Comparison of ENCODE assay signal across 15 mouse cellular contexts in genomic region chr17:46714756-46715481, GRCm38 (mm10). TPM values are rescaled to one million over a fixed set of nuclear protein-coding genes. Genes with fewer than 3 reads are reported as not detected.
A peak's percentile ranks its signal among the peaks of the same experiment; 100 is the strongest.
DNase-seq lines count a peak whose midpoint lies in the region; ATAC-seq and TF ChIP-seq lines count a peak whose summit lies in the region.
"Had no signal": no experiment of that assay in that cellular context is flagged by ENCODE, and none has a peak within 500 bp of the region (broad histone marks: within the 10 kb centered on the region; RNA-seq: fewer than 3 reads in every experiment).

No protein-coding gene starts in this region.

- TF ChIP-seq CTCF in gastrocnemius, adult 2 months (IDR thresholded peaks at IDR 0.05): peak; percentile 52

- intact Hi-C loops in gastrocnemius, adult 2 months (cut with DNase I): no loop called here
- intact Hi-C loops in gastrocnemius, postnatal 36 days (cut with DNase I): loop anchor here (5.0 kb wide), 2 partner anchors 38 to 138 kb away; partner anchors contain the start of gene Mea1

- no peak overlapping the region for H3K4me3 ChIP-seq in gastrocnemius, adult 2 months
- H3K4me3 ChIP-seq in liver, embryonic 13.5 days (replicated peaks): no peak overlapping the region
- no peak overlapping the region for H3K4me3 ChIP-seq in liver, embryonic 11.5 days (ENCODE audit: low read depth, low read length)
- H3K4me3 ChIP-seq: erythroblast, embryonic 14.5 days; hindbrain, embryonic 15.5 days; midbrain, embryonic 12.5 days had no signal

- DNase-seq in gastrocnemius, adult 2 months: no peak
- DNase-seq in gastrocnemius, postnatal 36 days: no peak
- DNase-seq in liver, embryonic 13.5 days: peak; percentile 37
- no peak for DNase-seq in liver, embryonic 11.5 days (ENCODE audit: low spot score)
- DNase-seq in thymus, postnatal 4 days: peak; percentile 47
- DNase-seq in thymus, postnatal 25 days: no peak
- no peak for DNase-seq in ovary, adult 18-20 months (ENCODE audit: low spot score)
- DNase-seq: forebrain, postnatal 0 days; kidney, postnatal 14 days; lung, embryonic 14.5 days had no signal

- no peaks in the 10 kb centered on the region for H3K9me3 ChIP-seq in liver, embryonic 13.5 days (replicated peaks)
- no peaks in the 10 kb centered on the region for H3K9me3 ChIP-seq in liver, embryonic 11.5 days (ENCODE audit: control insufficient read depth, low read length)
- H3K9me3 ChIP-seq: hindbrain, embryonic 15.5 days; limb, embryonic 10.5 days; midbrain, embryonic 12.5 days had no signal

- peaks cover 35% of the 10 kb centered on the region for H3K36me3 ChIP-seq in liver, embryonic 13.5 days
- peaks cover 9% of the 10 kb centered on the region for H3K36me3 ChIP-seq in liver, embryonic 11.5 days (ENCODE audit: control insufficient read depth, insufficient read depth, low read length)

- peaks cover 29% of the 10 kb centered on the region for H3K4me1 ChIP-seq in liver, embryonic 13.5 days (replicated peaks)
- peaks cover 13% of the 10 kb centered on the region for H3K4me1 ChIP-seq in liver, embryonic 11.5 days (replicated peaks; ENCODE audit: control insufficient read depth, insufficient read depth, low read length)

- H3K27ac ChIP-seq in gastrocnemius, adult 2 months: no peak overlapping the region
- no peak overlapping the region for H3K27ac ChIP-seq in liver, embryonic 13.5 days
- no peak overlapping the region for H3K27ac ChIP-seq in liver, embryonic 11.5 days (ENCODE audit: low read depth, low read length)
- H3K27ac ChIP-seq: hindbrain, embryonic 15.5 days; limb, embryonic 10.5 days; midbrain, embryonic 12.5 days had no signal

- WGBS in liver, embryonic 13.5 days (ENCODE audit: insufficient replicate concordance): 81% methylated on average over 11 of the region's 11 CpGs
- WGBS in liver, embryonic 11.5 days: 91% methylated on average over 11 of the region's 11 CpGs

- H3K9ac ChIP-seq in liver, embryonic 13.5 days: no peak overlapping the region
- H3K9ac ChIP-seq in liver, embryonic 11.5 days (ENCODE audit: low read depth, low read length): no peak overlapping the region
- H3K9ac ChIP-seq: forebrain, postnatal 0 days; hindbrain, embryonic 15.5 days; lung, embryonic 14.5 days; midbrain, embryonic 12.5 days had no signal

- no peak for ATAC-seq in liver, embryonic 13.5 days (ENCODE audit: low read depth)
- no peak for ATAC-seq in liver, embryonic 11.5 days (replicated peaks; ENCODE audit: low FRiP score)
- ATAC-seq: forebrain, postnatal 0 days had no signal

- no peak overlapping the region for H3K4me2 ChIP-seq in liver, embryonic 13.5 days
- H3K4me2 ChIP-seq in liver, embryonic 11.5 days: no peak overlapping the region
- H3K4me2 ChIP-seq: hindbrain, embryonic 15.5 days; lung, embryonic 14.5 days; midbrain, embryonic 12.5 days had no signal

- H3K27me3 ChIP-seq in liver, embryonic 13.5 days: no peaks in the 10 kb centered on the region
- H3K27me3 ChIP-seq in liver, embryonic 11.5 days (replicated peaks; ENCODE audit: control insufficient read depth, insufficient read depth, low read length): no peaks in the 10 kb centered on the region
- H3K27me3 ChIP-seq: hindbrain, embryonic 15.5 days; midbrain, embryonic 12.5 days had no signal

RNA-seq across cellular contexts. Expression of gene Pex6, which starts 3.7 kb away (rescaled TPM):
- total RNA-seq in gastrocnemius, adult 2 months (2021): 10 to 100 TPM; 13.4 to 21.8 TPM
- total RNA-seq in gastrocnemius, postnatal 36 days (2021): 10 to 100 TPM; 12.7 to 15.2 TPM
- polyA plus RNA-seq in liver, embryonic 13.5 days (2015; fragmentation: Nextera tagmentation; extraction: Ambion mirVana): 8.5 and 9.4 TPM in 2 replicates
- polyA plus RNA-seq in liver, embryonic 11.5 days (2014; fragmentation: Nextera tagmentation; extraction: Ambion mirVana): 19.9 and 20.5 TPM in 2 replicates

RNA-seq across cellular contexts. Expression of gene Ppp2r5d, which starts 10.0 kb away (rescaled TPM):
- total RNA-seq in gastrocnemius, adult 2 months (2021): 10 to 100 TPM; 30.0 to 33.1 TPM
- 10 to 100 TPM; 23.4 to 26.7 TPM for total RNA-seq in gastrocnemius, postnatal 36 days (2021)
- polyA plus RNA-seq in liver, embryonic 13.5 days (2015; fragmentation: Nextera tagmentation; extraction: Ambion mirVana): 31.2 and 36.0 TPM in 2 replicates
- 73.9 and 80.4 TPM in 2 replicates for polyA plus RNA-seq in liver, embryonic 11.5 days (2014; fragmentation: Nextera tagmentation; extraction: Ambion mirVana)

RNA-seq across cellular contexts. Expression of gene Gnmt, which starts 14.0 kb away (rescaled TPM):
- 1 to 10 TPM; 1.7 to 4.8 TPM for total RNA-seq in gastrocnemius, adult 2 months (2021)
- 1 to 10 TPM; 1.1 to 2.1 TPM for total RNA-seq in gastrocnemius, postnatal 36 days (2021)
- 11.0 and 11.7 TPM in 2 replicates for polyA plus RNA-seq in liver, embryonic 13.5 days (2015; fragmentation: Nextera tagmentation; extraction: Ambion mirVana)
- polyA plus RNA-seq in liver, embryonic 11.5 days (2014; fragmentation: Nextera tagmentation; extraction: Ambion mirVana): 6.2 and 6.7 TPM in 2 replicates
- total RNA-seq: forebrain, postnatal 0 days; granulocyte monocyte progenitor cell, adult 5-6 weeks had no signal

RNA-seq across cellular contexts. Expression of gene Klhdc3, which starts 34.2 kb away (rescaled TPM):
- total RNA-seq in gastrocnemius, adult 2 months (2021): 100 to 1,000 TPM in 1 of 2 experiments, 10 to 100 TPM in 1; 83.0 to 108 TPM
- 100 to 1,000 TPM; 110 to 123 TPM for total RNA-seq in gastrocnemius, postnatal 36 days (2021)
- polyA plus RNA-seq in liver, embryonic 13.5 days (2015; fragmentation: Nextera tagmentation; extraction: Ambion mirVana): 73.1 and 75.6 TPM in 2 replicates
- 121 and 128 TPM in 2 replicates for polyA plus RNA-seq in liver, embryonic 11.5 days (2014; fragmentation: Nextera tagmentation; extraction: Ambion mirVana)

RNA-seq across cellular contexts. Expression of gene Mea1, which starts 36.3 kb away (rescaled TPM):
- 10 to 100 TPM; 34.6 to 49.1 TPM for total RNA-seq in gastrocnemius, adult 2 months (2021)
- 10 to 100 TPM; 29.8 to 39.0 TPM for total RNA-seq in gastrocnemius, postnatal 36 days (2021)
- 65.2 and 67.8 TPM in 2 replicates for polyA plus RNA-seq in liver, embryonic 13.5 days (2015; fragmentation: Nextera tagmentation; extraction: Ambion mirVana)
- polyA plus RNA-seq in liver, embryonic 11.5 days (2014; fragmentation: Nextera tagmentation; extraction: Ambion mirVana): 119 and 121 TPM in 2 replicates

Comparison
In these comparisons a context has a peak if more than half of its experiments do, and no peak if none do; other contexts are left out.
1. DNase-seq: peak in liver, embryonic 13.5 days (single experiment) and thymus, postnatal 4 days (single experiment); none in gastrocnemius, adult 2 months (single experiment), gastrocnemius, postnatal 36 days (0 of 2), liver, embryonic 11.5 days (single experiment), thymus, postnatal 25 days (single experiment) and ovary, adult 18-20 months (single experiment).